Mouse (Mus musculus): ENCODE data around the gene Poldip3. TPM values are rescaled to one million over a fixed set of nuclear protein-coding genes. Genes with fewer than 3 reads are reported as not detected.

Gene Poldip3
- polyA plus RNA-seq, 1 experiment = 97.9 TPM

DNA sequence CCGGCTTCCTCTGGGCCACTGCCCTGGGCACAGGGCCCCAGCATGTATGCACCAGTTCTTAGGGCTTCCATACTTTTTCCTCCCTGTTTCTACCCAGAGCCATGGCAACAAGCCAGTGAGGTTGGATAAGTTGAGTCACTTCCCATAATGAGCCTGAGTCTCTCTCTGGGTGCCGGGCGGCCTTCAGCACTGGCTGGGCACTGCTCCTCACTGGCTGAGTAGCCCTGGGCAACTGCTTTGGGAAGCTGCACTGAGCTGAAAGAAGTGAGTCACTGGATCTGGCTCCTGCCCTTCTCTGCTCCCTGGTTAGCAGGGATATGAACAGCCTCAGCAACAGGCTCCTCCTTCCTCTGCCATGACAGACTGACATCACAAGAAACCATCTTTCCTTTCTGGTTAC lies 17.5 kb upstream of the Poldip3 start:
- peaks cover 7% of the 10 kb centered on the region for H3K4me1 ChIP-seq (ENCODE audit: control insufficient read depth, insufficient read depth, low read length)
- H3K4me3 ChIP-seq (ENCODE audit: low read depth, low read length) = no peak overlapping the region
- H3K36me3 ChIP-seq (ENCODE audit: control insufficient read depth, insufficient read depth, low read length, poor library complexity, severe bottlenecking) = peaks cover 2% of the 10 kb centered on the region; the same call in 1 of the 2 replicates
- TF ChIP-seq CTCF (IDR thresholded peaks at IDR 0.05; ENCODE audit: low read depth, low read length) (no peak), EP300 (IDR thresholded peaks at IDR 0.05; ENCODE audit: insufficient read depth, low read depth, low read length) (no peak), POLR2A (IDR thresholded peaks at IDR 0.05; ENCODE audit: insufficient read depth, low read length) (no peak)
- no peak overlapping the region for H3K27ac ChIP-seq (ENCODE audit: insufficient read depth, low read length)
- H3K9ac ChIP-seq (ENCODE audit: low read depth, poor library complexity, severe bottlenecking) = no peak overlapping the region
- H3K27me3 ChIP-seq (ENCODE audit: control insufficient read depth, insufficient read depth, low read length, poor library complexity, severe bottlenecking) = no peaks in the 10 kb centered on the region
- H3K9me3 ChIP-seq (replicated peaks; ENCODE audit: control insufficient read depth, insufficient read depth, low read length, poor library complexity, severe bottlenecking) = no peaks in the 10 kb centered on the region

DNA sequence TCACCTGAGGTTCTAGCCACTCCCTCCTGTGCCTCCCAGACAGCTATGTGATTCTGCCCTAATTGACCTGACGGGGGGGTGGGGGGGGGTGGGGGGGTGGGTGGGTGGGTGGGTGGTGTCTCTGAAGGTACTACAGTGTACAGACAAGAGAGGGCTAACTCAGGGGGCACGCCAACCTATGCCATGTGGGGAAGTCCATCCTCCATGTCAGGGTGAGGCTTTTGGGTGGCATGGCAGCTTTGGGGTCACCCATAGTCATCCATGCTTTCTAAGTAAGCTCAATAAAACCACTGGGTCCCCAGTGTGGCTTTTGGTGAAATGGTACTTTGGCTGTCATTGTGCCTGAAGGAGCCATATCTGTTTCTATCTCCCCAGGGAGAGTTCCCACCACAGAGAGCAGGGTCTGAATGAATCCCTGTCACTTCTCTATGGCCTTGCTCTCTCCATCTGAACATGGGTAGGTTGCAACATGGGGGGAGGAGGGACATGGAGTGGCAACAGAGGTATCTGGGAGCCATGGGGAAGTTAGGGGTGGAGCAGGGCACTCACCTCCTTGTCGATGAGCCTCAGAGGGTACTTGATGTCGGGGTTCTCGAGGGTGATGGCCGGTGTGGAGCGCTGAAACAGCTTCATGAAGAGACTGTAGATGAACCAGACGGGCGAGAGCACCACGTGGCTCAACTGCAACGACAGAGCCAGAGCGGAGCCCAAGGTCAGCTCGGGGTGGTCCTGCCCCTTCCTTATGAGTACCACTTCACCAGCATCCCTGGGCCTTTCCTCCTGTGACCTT lies 16.5 kb upstream of the Poldip3 start:
- no peak for TF ChIP-seq POLR2A (IDR thresholded peaks at IDR 0.05; ENCODE audit: insufficient read depth, low read length)
- TF ChIP-seq CTCF (IDR thresholded peaks at IDR 0.05; ENCODE audit: low read depth, low read length) = no peak
- TF ChIP-seq EP300 (IDR thresholded peaks at IDR 0.05; ENCODE audit: insufficient read depth, low read depth, low read length) = no peak
- H3K27ac ChIP-seq (ENCODE audit: insufficient read depth, low read length) = peak overlapping the region; percentile 80; the same call in 1 of the 2 replicates
- no peak overlapping the region for H3K4me3 ChIP-seq (ENCODE audit: low read depth, low read length)
- no peaks in the 10 kb centered on the region for H3K27me3 ChIP-seq (ENCODE audit: control insufficient read depth, insufficient read depth, low read length, poor library complexity, severe bottlenecking)
- H3K4me1 ChIP-seq (ENCODE audit: control insufficient read depth, insufficient read depth, low read length) = peaks cover 7% of the 10 kb centered on the region
- no peaks in the 10 kb centered on the region for H3K9me3 ChIP-seq (replicated peaks; ENCODE audit: control insufficient read depth, insufficient read depth, low read length, poor library complexity, severe bottlenecking)
- H3K36me3 ChIP-seq (ENCODE audit: control insufficient read depth, insufficient read depth, low read length, poor library complexity, severe bottlenecking) = peaks cover 2% of the 10 kb centered on the region; the same call in 1 of the 2 replicates
- no peak overlapping the region for H3K9ac ChIP-seq (ENCODE audit: low read depth, poor library complexity, severe bottlenecking)

DNA sequence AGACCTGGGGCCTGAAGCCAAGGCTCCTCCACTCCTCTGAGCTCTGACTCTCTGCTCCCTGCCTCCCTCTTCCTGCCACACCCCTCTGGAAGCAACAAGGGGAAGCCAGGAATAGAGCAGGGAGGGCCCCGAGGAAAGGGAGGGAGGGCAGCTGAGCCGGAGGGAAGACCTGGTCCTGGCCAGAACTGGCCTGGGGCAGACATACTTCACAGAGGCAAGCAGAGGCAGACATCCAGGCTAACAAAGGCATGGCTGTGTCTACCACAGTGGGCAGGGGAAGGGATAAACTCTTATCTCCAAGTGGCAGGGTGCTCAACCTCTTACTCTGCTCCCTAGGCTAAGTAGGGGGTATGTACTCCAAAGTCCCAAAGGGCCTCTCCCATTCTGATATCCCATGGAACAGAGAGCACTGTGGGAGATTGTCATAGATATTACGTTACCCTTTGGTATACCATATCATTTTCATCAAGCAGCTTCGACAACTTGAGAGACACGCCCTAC lies 15.8 kb upstream of the Poldip3 start:
- H3K9me3 ChIP-seq (replicated peaks; ENCODE audit: control insufficient read depth, insufficient read depth, low read length, poor library complexity, severe bottlenecking) = no peaks in the 10 kb centered on the region
- peaks cover 2% of the 10 kb centered on the region; the same call in 1 of the 2 replicates for H3K36me3 ChIP-seq (ENCODE audit: control insufficient read depth, insufficient read depth, low read length, poor library complexity, severe bottlenecking)
- no peak overlapping the region for H3K4me3 ChIP-seq (ENCODE audit: low read depth, low read length)
- H3K9ac ChIP-seq (ENCODE audit: low read depth, poor library complexity, severe bottlenecking) = no peak overlapping the region
- peak; percentile 88 for TF ChIP-seq EP300 (IDR thresholded peaks at IDR 0.05; ENCODE audit: insufficient read depth, low read depth, low read length)
- no peak for TF ChIP-seq CTCF (IDR thresholded peaks at IDR 0.05; ENCODE audit: low read depth, low read length)
- H3K27me3 ChIP-seq (ENCODE audit: control insufficient read depth, insufficient read depth, low read length, poor library complexity, severe bottlenecking) = no peaks in the 10 kb centered on the region
- peak overlapping the region; percentile 80 for H3K27ac ChIP-seq (ENCODE audit: insufficient read depth, low read length)
- H3K4me1 ChIP-seq (ENCODE audit: control insufficient read depth, insufficient read depth, low read length) = peaks cover 7% of the 10 kb centered on the region

DNA sequence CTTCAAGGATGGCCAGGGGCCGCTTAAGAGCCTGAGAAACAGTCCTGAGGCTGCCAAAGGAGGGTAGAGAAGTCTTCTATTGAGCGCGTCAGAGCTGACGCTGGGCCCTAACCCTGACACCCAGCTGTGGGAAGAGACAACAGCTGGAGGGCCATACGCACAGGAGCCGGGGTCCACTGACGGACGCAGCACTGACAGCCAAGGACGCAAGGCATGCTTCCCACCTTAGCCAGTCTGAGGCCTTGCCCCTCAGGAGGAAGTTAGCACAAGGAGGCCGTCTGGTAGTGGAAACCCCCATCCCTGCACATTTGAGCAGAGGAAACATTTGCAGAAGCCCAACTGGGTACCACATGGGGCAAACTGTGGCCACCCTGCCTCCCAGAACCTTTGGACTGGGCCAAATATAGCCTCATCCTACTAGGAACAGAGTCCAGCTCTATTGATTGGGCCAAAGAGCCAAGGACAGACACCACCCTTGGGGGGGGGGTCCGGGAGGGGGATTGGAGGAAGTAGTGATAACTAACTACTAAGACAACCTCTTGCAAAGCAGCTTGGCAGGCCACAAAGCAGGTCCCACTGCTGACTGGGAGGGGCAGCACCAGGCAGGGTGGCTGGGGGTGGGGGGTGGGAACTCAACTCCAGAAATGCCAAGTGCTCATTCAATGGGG lies 13.8 kb upstream of the Poldip3 start:
- Histone ChIP-seq H3K27ac (ENCODE audit: insufficient read depth, low read length) (no peak overlapping the region), H3K36me3 (ENCODE audit: control insufficient read depth, insufficient read depth, low read length, poor library complexity, severe bottlenecking) (peaks cover 2% of the 10 kb centered on the region; the same call in 1 of the 2 replicates), H3K4me1 (ENCODE audit: control insufficient read depth, insufficient read depth, low read length) (peaks cover 7% of the 10 kb centered on the region), H3K9me3 (replicated peaks; ENCODE audit: control insufficient read depth, insufficient read depth, low read length, poor library complexity, severe bottlenecking) (no peaks in the 10 kb centered on the region), H3K27me3 (ENCODE audit: control insufficient read depth, insufficient read depth, low read length, poor library complexity, severe bottlenecking) (no peaks in the 10 kb centered on the region), H3K4me3 (ENCODE audit: low read depth, low read length) (no peak overlapping the region), H3K9ac (ENCODE audit: low read depth, poor library complexity, severe bottlenecking) (no peak overlapping the region)
- no peak for TF ChIP-seq CTCF (IDR thresholded peaks at IDR 0.05; ENCODE audit: low read depth, low read length)
- TF ChIP-seq EP300 (IDR thresholded peaks at IDR 0.05; ENCODE audit: insufficient read depth, low read depth, low read length) = no peak
- no peak for TF ChIP-seq POLR2A (IDR thresholded peaks at IDR 0.05; ENCODE audit: insufficient read depth, low read length)

DNA sequence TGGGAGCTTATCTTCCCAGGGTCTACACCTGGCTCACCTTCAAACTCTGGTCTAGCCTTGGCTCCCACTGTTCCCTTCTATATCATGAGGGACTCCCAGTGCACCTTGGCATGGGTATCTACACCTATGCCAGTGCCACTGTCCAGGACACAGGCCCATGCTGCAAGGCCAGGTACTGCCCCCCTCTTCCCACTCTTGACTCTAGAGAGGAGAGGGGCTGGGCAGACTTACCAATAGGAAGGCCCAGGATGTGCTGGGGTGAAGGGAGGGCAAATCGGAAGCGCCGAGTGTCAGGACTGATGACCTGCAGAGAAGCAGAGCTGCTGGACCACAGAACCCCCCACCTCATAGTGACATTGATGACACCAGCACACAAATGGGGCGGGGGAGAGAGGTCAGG lies 12.8 kb upstream of the Poldip3 start:
- no peak overlapping the region for H3K4me3 ChIP-seq (ENCODE audit: low read depth, low read length)
- H3K9ac ChIP-seq (ENCODE audit: low read depth, poor library complexity, severe bottlenecking) = no peak overlapping the region
- peaks cover 7% of the 10 kb centered on the region for H3K4me1 ChIP-seq (ENCODE audit: control insufficient read depth, insufficient read depth, low read length)
- TF ChIP-seq EP300 (IDR thresholded peaks at IDR 0.05; ENCODE audit: insufficient read depth, low read depth, low read length) (no peak), POLR2A (IDR thresholded peaks at IDR 0.05; ENCODE audit: insufficient read depth, low read length) (no peak)
- no peak overlapping the region for H3K27ac ChIP-seq (ENCODE audit: insufficient read depth, low read length)
- no peaks in the 10 kb centered on the region for H3K9me3 ChIP-seq (replicated peaks; ENCODE audit: control insufficient read depth, insufficient read depth, low read length, poor library complexity, severe bottlenecking)
- peaks cover 2% of the 10 kb centered on the region; the same call in 1 of the 2 replicates for H3K36me3 ChIP-seq (ENCODE audit: control insufficient read depth, insufficient read depth, low read length, poor library complexity, severe bottlenecking)
- H3K27me3 ChIP-seq (ENCODE audit: control insufficient read depth, insufficient read depth, low read length, poor library complexity, severe bottlenecking) = no peaks in the 10 kb centered on the region

Measured in ES-Bruce4 (cell line).